Mouse (Mus musculus) adrenal gland, adult (tissue): Measurements from ENCODE around the gene Prepl.

Source experiments
- DNase-seq, 2 experiments: peaks; one replicate each; pipeline ENCODE4 v3.0.0; 2022 to 2023; ENCODE audit warnings: low spot score in 1 of 2; ENCODE audit not compliant: inconsistent age in 2 of 2

The Prepl gene

GRCm38 (mm10) chr17:85090120-85091099 is at the start of gene Prepl, which contains the start of gene Camkmt:
Prepl (minus strand) TSS chr17:85090241.
Camkmt (plus strand) TSS chr17:85090552.
- DNase-seq = peak; percentile 96 to 99

- no peak for DNase-seq
Measured at GRCm38 (mm10) chr17:85138393-85138792, 48.4 kb upstream of the Prepl start.

GRCm38 (mm10) chr17:85116643-85117042 is 26.6 kb upstream of the Prepl start:
- peak; percentile 41 to 75 for DNase-seq

GRCm38 (mm10) chr17:85113441-85113840 is 23.4 kb upstream of the Prepl start:
- no peak for DNase-seq

GRCm38 (mm10) chr17:85110640-85111039 is 20.6 kb upstream of the Prepl start:
- no peak for DNase-seq

- peak; percentile 37 to 50 for DNase-seq
Measured at GRCm38 (mm10) chr17:85103310-85103709, 13.3 kb upstream of the Prepl start.

- DNase-seq = no peak
Measured at GRCm38 (mm10) chr17:85101751-85102150, 11.7 kb upstream of the Prepl start.

GRCm38 (mm10) chr17:85100232-85100631 is 10.2 kb upstream of the Prepl start:
- DNase-seq = no peak

GRCm38 (mm10) chr17:85098677-85099323 is 8.8 kb upstream of the Prepl start:
- DNase-seq = no peak

- DNase-seq = no peak
Measured at GRCm38 (mm10) chr17:85096396-85096795, 6.4 kb upstream of the Prepl start.

GRCm38 (mm10) chr17:85091762-85092161 is 1.7 kb upstream of the Prepl start:
- no peak for DNase-seq

GRCm38 (mm10) chr17:85089621-85090020 is 420 bp downstream of the Prepl start:
- DNase-seq = no peak

GRCm38 (mm10) chr17:85089011-85089410 is 1.0 kb downstream of the Prepl start:
- peak in 1 of 2 experiments; percentile 34 for DNase-seq

- DNase-seq = no peak
Measured at GRCm38 (mm10) chr17:85088401-85088800, 1.6 kb downstream of the Prepl start.

GRCm38 (mm10) chr17:85087591-85087990 is 2.5 kb downstream of the Prepl start:
- DNase-seq = no peak

GRCm38 (mm10) chr17:85086501-85086900 is 3.5 kb downstream of the Prepl start:
- DNase-seq = no peak

GRCm38 (mm10) chr17:85085335-85085734 is 4.7 kb downstream of the Prepl start:
- DNase-seq = no peak

- no peak for DNase-seq
Measured at GRCm38 (mm10) chr17:85080781-85081180, 9.3 kb downstream of the Prepl start.

GRCm38 (mm10) chr17:85079276-85079675 is 10.8 kb downstream of the Prepl start:
- DNase-seq = no peak

GRCm38 (mm10) chr17:85074083-85074482 is 16.0 kb downstream of the Prepl start:
- DNase-seq = no peak

- DNase-seq = no peak
Measured at GRCm38 (mm10) chr17:85073214-85073613, 16.8 kb downstream of the Prepl start.

GRCm38 (mm10) chr17:85072383-85072782 is 17.7 kb downstream of the Prepl start:
- no peak for DNase-seq
